Mouse (Mus musculus): ENCODE data around the gene Usf1. TPM values are rescaled to one million over a fixed set of nuclear protein-coding genes. Genes with fewer than 3 reads are reported as not detected.

Usf1 gene
- polyA plus RNA-seq, 1 experiment from 2014 or later, result 66.4 TPM

DNA sequence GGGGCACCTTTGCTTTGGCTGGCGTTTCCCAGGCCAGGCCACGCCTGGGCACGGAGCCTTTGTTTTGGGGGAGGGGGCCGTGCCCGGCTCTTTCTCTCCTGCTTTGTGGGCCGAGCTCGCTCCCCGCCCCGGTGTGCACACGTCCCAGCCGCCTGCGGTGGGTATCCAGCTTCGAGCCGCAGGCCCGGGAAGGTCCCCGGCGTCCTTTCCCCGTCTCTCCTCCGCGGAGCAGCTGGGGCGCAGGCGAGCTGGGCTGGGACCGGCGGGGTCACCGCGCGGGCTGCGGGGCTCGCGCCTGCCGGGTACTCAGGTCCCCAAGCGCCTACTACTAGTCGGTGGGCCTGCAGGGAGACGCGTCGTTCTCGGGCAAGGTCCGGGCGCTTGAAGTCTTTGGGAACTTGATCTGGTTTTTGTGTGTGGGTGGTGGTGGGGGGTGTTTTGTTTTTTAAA lies 404 bp downstream of the Usf1 start:
- DNase-seq (ENCODE audit: low spot score) (no peak), ATAC-seq (peak; percentile 74)
- H3K9ac ChIP-seq (replicated peaks; ENCODE audit: low read depth), result peak overlapping the region; percentile 94
- no peaks in the 10 kb centered on the region; the same call in 1 of the 2 replicates for H3K4me1 ChIP-seq (ENCODE audit: insufficient read depth, low read depth, low read length)
- H3K27me3 ChIP-seq (replicated peaks; ENCODE audit: insufficient read depth, low read length), result no peaks in the 10 kb centered on the region
- 3% methylated on average over 28 of the region's 39 CpGs for WGBS
- no peaks in the 10 kb centered on the region; the same call in 1 of the 2 replicates for H3K36me3 ChIP-seq (ENCODE audit: insufficient read depth, low read length)
- peak overlapping the region; percentile 84 for H3K27ac ChIP-seq (ENCODE audit: low read length)
- no peaks in the 10 kb centered on the region for H3K9me3 ChIP-seq (ENCODE audit: low read length)
- peak overlapping the region; percentile 96 for H3K4me3 ChIP-seq (ENCODE audit: low read depth, low read length)
- TF ChIP-seq CTCF (IDR thresholded peaks at IDR 0.05) (no peak), EP300 (IDR thresholded peaks at IDR 0.05) (no peak)
- H3K4me2 ChIP-seq (replicated peaks; ENCODE audit: low read depth, low read length), result peak overlapping the region; percentile 71

DNA sequence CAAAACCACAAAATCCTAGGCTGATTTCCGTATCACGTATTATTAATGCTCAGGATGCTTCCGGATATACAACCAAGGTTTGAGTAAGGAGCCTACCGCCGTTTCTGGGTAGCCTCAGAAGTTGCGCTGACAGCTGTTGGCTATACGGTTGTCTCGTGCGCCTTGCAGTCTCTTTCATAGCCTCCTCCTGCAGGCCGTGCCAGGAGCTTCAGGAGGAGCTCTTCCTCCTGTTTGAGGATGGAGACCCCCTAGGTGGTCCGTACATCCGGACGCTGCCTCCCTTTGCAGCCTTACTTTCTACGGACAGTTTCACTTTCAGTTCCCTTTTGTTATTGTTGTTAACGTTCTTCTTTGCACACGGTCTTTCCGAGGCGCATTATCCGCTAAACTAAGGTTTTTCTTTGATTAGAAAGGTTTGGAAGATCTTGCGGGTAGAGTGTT lies 908 bp downstream of the Usf1 start:
- peak overlapping the region; percentile 71 for H3K4me2 ChIP-seq (replicated peaks; ENCODE audit: low read depth, low read length)
- H3K27ac ChIP-seq (ENCODE audit: low read length), result peak overlapping the region; percentile 84
- H3K4me3 ChIP-seq (ENCODE audit: low read depth, low read length), result peak overlapping the region; percentile 96
- ATAC-seq, result peak; percentile 8; the same call in 1 of the 2 replicates
- H3K9me3 ChIP-seq (ENCODE audit: low read length), result no peaks in the 10 kb centered on the region
- TF ChIP-seq EP300 (IDR thresholded peaks at IDR 0.05) (no peak), CTCF (IDR thresholded peaks at IDR 0.05) (peak; percentile 35)
- no peaks in the 10 kb centered on the region for H3K27me3 ChIP-seq (replicated peaks; ENCODE audit: insufficient read depth, low read length)
- H3K4me1 ChIP-seq (ENCODE audit: insufficient read depth, low read depth, low read length), result no peaks in the 10 kb centered on the region; the same call in 1 of the 2 replicates
- WGBS, result 1% methylated on average over 20 of the region's 20 CpGs
- DNase-seq (ENCODE audit: low spot score), result peak; percentile 66
- H3K9ac ChIP-seq (replicated peaks; ENCODE audit: low read depth), result peak overlapping the region; percentile 94
- H3K36me3 ChIP-seq (ENCODE audit: insufficient read depth, low read length), result no peaks in the 10 kb centered on the region; the same call in 1 of the 2 replicates

DNA sequence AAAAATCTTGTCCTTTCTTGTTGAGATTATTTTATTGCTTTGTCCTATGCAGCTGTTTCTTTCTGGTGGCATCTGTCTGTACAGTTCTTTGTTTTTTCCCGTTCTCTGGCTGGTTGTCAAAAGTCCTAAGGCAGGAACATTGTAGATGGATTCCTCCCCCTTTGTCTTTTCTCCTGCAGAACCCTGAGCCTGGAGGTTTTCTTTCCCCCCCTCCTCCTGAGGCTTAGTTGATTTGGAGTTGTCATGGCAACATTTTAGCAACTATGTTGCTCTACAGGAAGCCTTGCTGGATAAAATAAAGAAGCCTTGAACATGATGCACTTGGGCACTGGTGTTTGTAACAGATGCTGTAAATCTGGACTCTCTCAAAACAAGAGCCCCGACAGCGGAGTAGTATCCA lies 1.3 kb downstream of the Usf1 start:
- Histone ChIP-seq H3K27ac (ENCODE audit: low read length) (peak overlapping the region; percentile 84), H3K27me3 (replicated peaks; ENCODE audit: insufficient read depth, low read length) (no peaks in the 10 kb centered on the region), H3K36me3 (ENCODE audit: insufficient read depth, low read length) (no peaks in the 10 kb centered on the region; the same call in 1 of the 2 replicates), H3K4me3 (ENCODE audit: low read depth, low read length) (peak overlapping the region; percentile 96), H3K9me3 (ENCODE audit: low read length) (no peaks in the 10 kb centered on the region), H3K9ac (replicated peaks; ENCODE audit: low read depth) (peak overlapping the region; percentile 94), H3K4me1 (ENCODE audit: insufficient read depth, low read depth, low read length) (no peaks in the 10 kb centered on the region; the same call in 1 of the 2 replicates), H3K4me2 (replicated peaks; ENCODE audit: low read depth, low read length) (peak overlapping the region; percentile 71)
- DNase-seq (ENCODE audit: low spot score) (peak; percentile 72), ATAC-seq (no peak)
- WGBS, result 43% methylated on average over 3 of the region's 3 CpGs
- TF ChIP-seq EP300 (IDR thresholded peaks at IDR 0.05) (0 out of 2 replicates have a peak, but pooled peaks have one; percentile 14), CTCF (IDR thresholded peaks at IDR 0.05) (no peak)

DNA sequence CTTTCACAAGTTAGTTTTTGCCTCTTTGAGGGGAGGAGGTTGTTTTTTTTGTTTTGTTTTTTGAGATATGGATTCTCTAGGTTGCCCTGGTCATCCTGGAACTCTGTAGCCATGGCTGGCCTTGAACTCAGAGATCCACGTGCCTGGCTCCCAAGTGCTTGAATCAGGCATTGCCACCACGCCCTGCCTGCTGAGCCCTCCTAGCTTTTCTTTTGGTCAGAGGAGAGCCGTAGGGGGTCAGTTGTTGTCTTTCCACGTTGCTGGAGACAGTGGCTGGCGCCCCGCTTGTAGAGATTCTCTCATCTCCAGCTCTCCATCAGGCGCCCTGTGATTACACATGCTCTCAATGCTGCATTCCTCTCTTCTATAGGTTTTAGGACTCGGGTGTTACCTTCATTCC lies 2.5 kb downstream of the Usf1 start:
- Histone ChIP-seq H3K9me3 (ENCODE audit: low read length) (no peaks in the 10 kb centered on the region), H3K9ac (replicated peaks; ENCODE audit: low read depth) (no peak overlapping the region), H3K4me2 (replicated peaks; ENCODE audit: low read depth, low read length) (no peak overlapping the region), H3K27me3 (replicated peaks; ENCODE audit: insufficient read depth, low read length) (no peaks in the 10 kb centered on the region), H3K27ac (ENCODE audit: low read length) (no peak overlapping the region), H3K4me1 (ENCODE audit: insufficient read depth, low read depth, low read length) (no peaks in the 10 kb centered on the region; the same call in 1 of the 2 replicates), H3K4me3 (ENCODE audit: low read depth, low read length) (no peak overlapping the region), H3K36me3 (ENCODE audit: insufficient read depth, low read length) (no peaks in the 10 kb centered on the region; the same call in 1 of the 2 replicates)
- WGBS, result 77% methylated on average over 8 of the region's 8 CpGs
- ATAC-seq (no peak), DNase-seq (ENCODE audit: low spot score) (no peak)
- TF ChIP-seq EP300 (IDR thresholded peaks at IDR 0.05) (no peak), CTCF (IDR thresholded peaks at IDR 0.05) (no peak)

DNA sequence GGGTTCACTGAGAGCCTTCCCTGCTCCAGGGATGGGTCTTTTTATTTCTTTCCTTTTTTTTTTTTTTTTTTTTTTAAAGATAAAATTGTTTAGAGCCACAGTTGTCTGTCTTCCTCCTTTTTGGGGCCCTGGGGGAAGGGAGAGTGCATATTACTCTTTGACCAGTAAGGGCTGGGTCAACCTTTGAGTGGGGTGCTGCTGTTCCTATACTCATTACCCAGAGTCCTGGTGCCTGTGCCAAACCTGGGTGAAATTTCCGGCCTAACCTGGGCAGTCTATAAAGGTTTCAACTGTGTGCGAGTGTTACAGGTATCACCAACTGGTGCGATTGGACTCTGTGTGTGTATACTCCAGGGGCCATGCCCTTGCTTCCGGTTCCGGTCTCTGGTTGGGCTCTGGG lies 7.5 kb downstream of the Usf1 start, which contains the start of gene Tstd1:
Gene Tstd1, plus strand, starts transcription at position 213 of the 400 bp plus-strand sequence.
- H3K4me2 ChIP-seq (replicated peaks; ENCODE audit: low read depth, low read length), result no peak within 1 kb of the TSS
- no peaks in the 10 kb centered on the region for H3K4me1 ChIP-seq (ENCODE audit: insufficient read depth, low read depth, low read length)
- TF ChIP-seq CTCF (IDR thresholded peaks at IDR 0.05), result no peak
- TF ChIP-seq EP300 (IDR thresholded peaks at IDR 0.05), result no peak
- 65% methylated on average over 5 of the region's 5 CpGs for WGBS
- ATAC-seq (no peak), DNase-seq (ENCODE audit: low spot score) (no peak)
- no peaks in the 10 kb centered on the region; the same call in 1 of the 2 replicates for H3K36me3 ChIP-seq (ENCODE audit: insufficient read depth, low read length)
- H3K4me3 ChIP-seq (ENCODE audit: low read depth, low read length), result no peak within 1 kb of the TSS
- H3K27ac ChIP-seq (ENCODE audit: low read length), result no peak within 1 kb of the TSS
- H3K9ac ChIP-seq (replicated peaks; ENCODE audit: low read depth), result no peak within 1 kb of the TSS
- H3K9me3 ChIP-seq (ENCODE audit: low read length), result no peaks in the 10 kb centered on the region
- H3K27me3 ChIP-seq (replicated peaks; ENCODE audit: insufficient read depth, low read length), result no peaks in the 10 kb centered on the region

DNA sequence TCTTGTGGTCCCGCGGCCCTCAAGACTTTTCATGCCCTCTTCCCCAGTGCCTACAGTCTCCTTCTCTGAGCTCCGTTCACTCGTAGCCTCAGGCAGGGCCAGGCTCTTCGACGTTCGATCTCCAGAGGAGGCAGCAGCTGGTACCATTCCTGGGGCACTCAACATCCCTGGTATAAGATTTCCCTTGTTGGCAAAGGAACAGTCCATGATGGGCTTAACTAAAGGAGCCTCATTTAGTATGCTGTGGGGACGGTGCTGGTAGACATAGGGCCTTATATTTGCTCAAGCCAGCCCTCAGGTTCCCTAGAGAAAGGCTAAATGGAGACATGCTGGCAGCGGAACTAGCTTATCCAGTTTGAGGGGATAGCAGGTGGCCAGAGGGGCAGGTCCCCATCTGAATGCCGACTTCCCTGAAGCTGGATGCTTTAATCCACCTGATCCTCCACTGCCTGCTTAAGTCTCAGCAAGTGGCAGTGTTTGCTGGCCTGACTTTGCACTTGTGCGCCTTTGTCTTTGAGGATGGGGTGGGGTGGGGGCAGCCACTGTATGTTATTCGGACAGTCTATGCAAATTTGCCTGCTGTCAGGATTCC lies 8.3 kb downstream of the Usf1 start:
- Histone ChIP-seq H3K36me3 (ENCODE audit: insufficient read depth, low read length) (no peaks in the 10 kb centered on the region; the same call in 1 of the 2 replicates), H3K4me1 (ENCODE audit: insufficient read depth, low read depth, low read length) (no peaks in the 10 kb centered on the region), H3K4me3 (ENCODE audit: low read depth, low read length) (no peak overlapping the region), H3K27ac (ENCODE audit: low read length) (no peak overlapping the region), H3K27me3 (replicated peaks; ENCODE audit: insufficient read depth, low read length) (no peaks in the 10 kb centered on the region), H3K4me2 (replicated peaks; ENCODE audit: low read depth, low read length) (no peak overlapping the region), H3K9ac (replicated peaks; ENCODE audit: low read depth) (no peak overlapping the region), H3K9me3 (ENCODE audit: low read length) (no peaks in the 10 kb centered on the region)
- TF ChIP-seq EP300 (IDR thresholded peaks at IDR 0.05), result no peak
- no peak for TF ChIP-seq CTCF (IDR thresholded peaks at IDR 0.05)
- peak; percentile 41 for DNase-seq (ENCODE audit: low spot score)
- WGBS, result 53% methylated on average over 12 of the region's 12 CpGs
- peak; percentile 42 for ATAC-seq

Data from lung, postnatal 0 days (tissue).